Mouse (Mus musculus): ENCODE results near the gene Spin1.
"Not testable (repeated sequence)": the region's sequence is repeated elsewhere in the genome, so short reads cannot be mapped to it uniquely, and the experiment has no call there.

Gene Spin1

GRCm38 (mm10) chr13:51094323-51095195 is 6.1 kb upstream of the Spin1 start:
- DNase-seq (ENCODE audit: low spot score), result no peak

GRCm38 (mm10) chr13:51095196-51095715 is 5.4 kb upstream of the Spin1 start:
- no peak for DNase-seq (ENCODE audit: low spot score)

- DNase-seq (ENCODE audit: low spot score), result no peak
These were observed 4.0 kb upstream of the Spin1 start for GRCm38 (mm10) chr13:51096644-51097043.

- DNase-seq (ENCODE audit: low spot score), result no peak
These were observed 984 bp upstream of the Spin1 start for GRCm38 (mm10) chr13:51099560-51100232.

- no peak for DNase-seq (ENCODE audit: low spot score)
These were observed 516 bp downstream of the Spin1 start for GRCm38 (mm10) chr13:51101016-51101776.

GRCm38 (mm10) chr13:51101777-51102132 is 1.1 kb downstream of the Spin1 start:
- DNase-seq (ENCODE audit: low spot score), result no peak

GRCm38 (mm10) chr13:51103111-51103725 is 2.5 kb downstream of the Spin1 start:
- DNase-seq (ENCODE audit: low spot score), result no peak

- DNase-seq (ENCODE audit: low spot score), result no peak
These were observed 3.4 kb downstream of the Spin1 start for GRCm38 (mm10) chr13:51103861-51104650.

GRCm38 (mm10) chr13:51105861-51106655 is 5.4 kb downstream of the Spin1 start:
- DNase-seq (ENCODE audit: low spot score), result no peak

GRCm38 (mm10) chr13:51106816-51107215 is 6.1 kb downstream of the Spin1 start:
- DNase-seq (ENCODE audit: low spot score), result no peak

- no peak for DNase-seq (ENCODE audit: low spot score)
These were observed 8.8 kb downstream of the Spin1 start for GRCm38 (mm10) chr13:51109517-51109916.

GRCm38 (mm10) chr13:51114398-51114797 is 13.7 kb downstream of the Spin1 start:
- DNase-seq (ENCODE audit: low spot score), result not testable (repeated sequence)

GRCm38 (mm10) chr13:51115762-51116161 is 15.1 kb downstream of the Spin1 start:
- DNase-seq (ENCODE audit: low spot score), result no peak

GRCm38 (mm10) chr13:51120734-51121133 is 20.1 kb downstream of the Spin1 start:
- no peak for DNase-seq (ENCODE audit: low spot score)

- no peak for DNase-seq (ENCODE audit: low spot score)
These were observed 21.3 kb downstream of the Spin1 start for GRCm38 (mm10) chr13:51121966-51122365.

GRCm38 (mm10) chr13:51122771-51123170 is 22.1 kb downstream of the Spin1 start:
- DNase-seq (ENCODE audit: low spot score), result no peak

- DNase-seq (ENCODE audit: low spot score), result no peak
These were observed 24.7 kb downstream of the Spin1 start for GRCm38 (mm10) chr13:51125357-51125756.

GRCm38 (mm10) chr13:51127906-51128305 is 27.2 kb downstream of the Spin1 start:
- DNase-seq (ENCODE audit: low spot score), result no peak

GRCm38 (mm10) chr13:51128417-51128816 is 27.7 kb downstream of the Spin1 start:
- DNase-seq (ENCODE audit: low spot score), result no peak

GRCm38 (mm10) chr13:51131179-51131578 is 30.5 kb downstream of the Spin1 start:
- DNase-seq (ENCODE audit: low spot score), result no peak
